Mouse (Mus musculus): ENCODE results near the gene Kcnip4. TPM values are rescaled to one million over a fixed set of nuclear protein-coding genes. Genes with fewer than 3 reads are reported as not detected.

Gene Kcnip4
- polyA plus RNA-seq, 1 experiment, result 0.12 TPM

- H3K36me3 ChIP-seq (ENCODE audit: control insufficient read depth, insufficient read depth), result no peaks in the 10 kb centered on the region
- no peaks in the 10 kb centered on the region for H3K27me3 ChIP-seq (ENCODE audit: control insufficient read depth, insufficient read depth, insufficient read length)
- no peaks in the 10 kb centered on the region for H3K79me2 ChIP-seq (ENCODE audit: control insufficient read depth, insufficient read depth)
- no peak overlapping the region for H3K4me3 ChIP-seq (ENCODE audit: insufficient read depth, poor library complexity, severe bottlenecking)
- no peaks in the 10 kb centered on the region for H3K79me3 ChIP-seq (ENCODE audit: low read depth)
- H3ac ChIP-seq (ENCODE audit: control insufficient read depth, insufficient read length, low read depth), result no peak overlapping the region
- TF ChIP-seq FOSL1 (IDR thresholded peaks at IDR 0.05; ENCODE audit: insufficient read depth, low read length, poor library complexity, severe bottlenecking), result no peak
- TF ChIP-seq MYOD1 (IDR thresholded peaks at IDR 0.05; ENCODE audit: control insufficient read depth, insufficient read length, low read depth), result no peak
- no peak for TF ChIP-seq CEBPB (IDR thresholded peaks at IDR 0.05; ENCODE audit: low read depth)
- TF ChIP-seq MYOG (IDR thresholded peaks at IDR 0.05; ENCODE audit: control insufficient read depth, extremely low read depth, insufficient read length), result no peak
- no peak for TF ChIP-seq MAX (IDR thresholded peaks at IDR 0.05)
- TF ChIP-seq CTCF (IDR thresholded peaks at IDR 0.05; ENCODE audit: control insufficient read depth, insufficient read depth, insufficient read length), result no peak
- TF ChIP-seq USF1 (IDR thresholded peaks at IDR 0.05; ENCODE audit: low read depth), result no peak
Observed at GRCm38 (mm10) chr5:48889395-48890194, 635.1 kb downstream of the Kcnip4 start.

- no peaks in the 10 kb centered on the region for H3K27me3 ChIP-seq (ENCODE audit: control insufficient read depth, insufficient read depth, insufficient read length)
- H3K79me3 ChIP-seq (ENCODE audit: low read depth), result no peaks in the 10 kb centered on the region
- no peak overlapping the region for H3ac ChIP-seq (ENCODE audit: control insufficient read depth, insufficient read length, low read depth)
- H3K36me3 ChIP-seq (ENCODE audit: control insufficient read depth, insufficient read depth), result no peaks in the 10 kb centered on the region
- H3K4me3 ChIP-seq (ENCODE audit: insufficient read depth, poor library complexity, severe bottlenecking), result no peak overlapping the region
- no peak for TF ChIP-seq MYOG (IDR thresholded peaks at IDR 0.05; ENCODE audit: control insufficient read depth, extremely low read depth, insufficient read length)
- no peak for TF ChIP-seq FOSL1 (IDR thresholded peaks at IDR 0.05; ENCODE audit: insufficient read depth, low read length, poor library complexity, severe bottlenecking)
- TF ChIP-seq USF1 (IDR thresholded peaks at IDR 0.05; ENCODE audit: low read depth), result no peak
- TF ChIP-seq CEBPB (IDR thresholded peaks at IDR 0.05; ENCODE audit: low read depth), result no peak
- no peak for TF ChIP-seq MYOD1 (IDR thresholded peaks at IDR 0.05; ENCODE audit: control insufficient read depth, insufficient read length, low read depth)
- no peak for TF ChIP-seq MAX (IDR thresholded peaks at IDR 0.05)
- H3K79me2 ChIP-seq (ENCODE audit: control insufficient read depth, insufficient read depth), result no peaks in the 10 kb centered on the region
Observed at GRCm38 (mm10) chr5:48878081-48878480, 646.6 kb downstream of the Kcnip4 start.

DNA sequence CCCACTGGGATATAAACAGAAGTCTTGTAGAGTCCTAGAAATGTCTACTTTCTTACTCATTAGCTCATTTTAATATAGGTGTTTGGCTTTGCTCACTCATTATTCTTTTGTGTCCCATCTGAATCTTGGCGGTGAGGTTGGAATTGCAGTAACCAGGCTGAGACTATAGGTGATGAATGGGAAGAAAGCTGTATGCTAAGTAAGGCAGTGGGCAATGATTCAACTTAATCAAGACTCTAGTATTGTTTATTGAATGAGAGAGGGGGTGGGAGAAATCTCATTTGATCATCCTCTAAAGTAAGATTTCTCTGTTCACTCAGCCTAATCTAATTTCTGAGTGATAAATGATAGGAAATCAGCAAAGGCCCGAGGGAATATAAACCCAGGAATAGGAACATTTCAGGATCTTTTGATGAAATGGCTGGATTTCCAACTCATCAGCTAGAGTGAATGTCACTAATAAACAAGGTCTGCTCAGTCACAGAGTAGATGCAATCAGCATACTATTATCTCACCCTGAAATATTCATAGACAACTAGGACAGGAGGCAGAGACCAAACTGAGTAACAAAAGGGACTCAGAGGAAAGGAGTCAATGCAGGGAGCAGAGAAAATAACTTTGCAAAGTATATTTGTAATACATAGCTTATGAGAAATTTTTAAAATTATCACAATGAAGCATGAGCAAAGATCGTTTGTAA, 660.3 kb downstream of the Kcnip4 start:
- Histone ChIP-seq H3K79me2 (ENCODE audit: control insufficient read depth, insufficient read depth) (no peaks in the 10 kb centered on the region), H3ac (ENCODE audit: control insufficient read depth, insufficient read length, low read depth) (no peak overlapping the region), H3K27me3 (ENCODE audit: control insufficient read depth, insufficient read depth, insufficient read length) (no peaks in the 10 kb centered on the region), H3K36me3 (ENCODE audit: control insufficient read depth, insufficient read depth) (no peaks in the 10 kb centered on the region), H3K79me3 (ENCODE audit: low read depth) (no peaks in the 10 kb centered on the region), H3K4me3 (ENCODE audit: insufficient read depth, poor library complexity, severe bottlenecking) (no peak overlapping the region)
- TF ChIP-seq MYOG (IDR thresholded peaks at IDR 0.05; ENCODE audit: control insufficient read depth, extremely low read depth, insufficient read length) (no peak), CTCF (IDR thresholded peaks at IDR 0.05; ENCODE audit: control insufficient read depth, insufficient read depth, insufficient read length) (no peak), FOSL1 (IDR thresholded peaks at IDR 0.05; ENCODE audit: insufficient read depth, low read length, poor library complexity, severe bottlenecking) (no peak), MYOD1 (IDR thresholded peaks at IDR 0.05; ENCODE audit: control insufficient read depth, insufficient read length, low read depth) (no peak), USF1 (IDR thresholded peaks at IDR 0.05; ENCODE audit: low read depth) (no peak), MAX (IDR thresholded peaks at IDR 0.05) (no peak), CEBPB (IDR thresholded peaks at IDR 0.05; ENCODE audit: low read depth) (no peak)

GRCm38 (mm10) chr5:48840971-48841370, 683.7 kb downstream of the Kcnip4 start:
- H3K79me3 ChIP-seq (ENCODE audit: low read depth), result no peaks in the 10 kb centered on the region
- no peak for TF ChIP-seq MYOD1 (IDR thresholded peaks at IDR 0.05; ENCODE audit: control insufficient read depth, insufficient read length, low read depth)
- no peak for TF ChIP-seq FOSL1 (IDR thresholded peaks at IDR 0.05; ENCODE audit: insufficient read depth, low read length, poor library complexity, severe bottlenecking)
- TF ChIP-seq USF1 (IDR thresholded peaks at IDR 0.05; ENCODE audit: low read depth), result no peak
- H3K79me2 ChIP-seq (ENCODE audit: control insufficient read depth, insufficient read depth), result no peaks in the 10 kb centered on the region
- no peaks in the 10 kb centered on the region for H3K27me3 ChIP-seq (ENCODE audit: control insufficient read depth, insufficient read depth, insufficient read length)
- H3ac ChIP-seq (ENCODE audit: control insufficient read depth, insufficient read length, low read depth), result no peak overlapping the region
- no peak overlapping the region for H3K4me3 ChIP-seq (ENCODE audit: insufficient read depth, poor library complexity, severe bottlenecking)
- no peaks in the 10 kb centered on the region for H3K36me3 ChIP-seq (ENCODE audit: control insufficient read depth, insufficient read depth)

DNA sequence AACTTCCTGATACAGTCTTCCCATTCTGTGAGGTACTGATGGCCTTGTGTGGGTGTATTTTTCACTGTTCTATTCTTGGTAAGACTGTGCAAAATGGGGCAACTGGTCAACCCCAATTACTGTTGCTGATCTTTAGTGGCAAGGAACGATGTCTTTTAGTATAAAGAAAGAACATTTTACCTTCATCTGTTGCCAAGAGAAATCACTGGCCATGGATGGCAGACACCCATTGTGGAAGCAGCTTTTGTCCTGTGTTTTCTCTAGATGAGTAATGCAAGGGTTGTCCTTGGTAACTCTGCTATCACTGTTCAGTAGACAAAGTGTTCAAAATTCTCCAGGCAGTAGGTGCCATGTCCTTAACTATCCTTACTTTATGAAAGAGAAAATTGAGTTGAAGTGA, 729.2 kb downstream of the Kcnip4 start:
- Histone ChIP-seq H3ac (ENCODE audit: control insufficient read depth, insufficient read length, low read depth) (no peak overlapping the region), H3K4me3 (ENCODE audit: insufficient read depth, poor library complexity, severe bottlenecking) (no peak overlapping the region), H3K79me2 (ENCODE audit: control insufficient read depth, insufficient read depth) (no peaks in the 10 kb centered on the region), H3K27me3 (ENCODE audit: control insufficient read depth, insufficient read depth, insufficient read length) (no peaks in the 10 kb centered on the region), H3K36me3 (ENCODE audit: control insufficient read depth, insufficient read depth) (no peaks in the 10 kb centered on the region), H3K79me3 (ENCODE audit: low read depth) (no peaks in the 10 kb centered on the region)
- TF ChIP-seq MAX (IDR thresholded peaks at IDR 0.05), result no peak
- no peak for TF ChIP-seq CEBPB (IDR thresholded peaks at IDR 0.05; ENCODE audit: low read depth)
- no peak for TF ChIP-seq FOSL1 (IDR thresholded peaks at IDR 0.05; ENCODE audit: insufficient read depth, low read length, poor library complexity, severe bottlenecking)
- TF ChIP-seq MYOD1 (IDR thresholded peaks at IDR 0.05; ENCODE audit: control insufficient read depth, insufficient read length, low read depth), result no peak
- no peak for TF ChIP-seq USF1 (IDR thresholded peaks at IDR 0.05; ENCODE audit: low read depth)
- TF ChIP-seq CTCF (IDR thresholded peaks at IDR 0.05; ENCODE audit: control insufficient read depth, insufficient read depth, insufficient read length), result no peak
- no peak for TF ChIP-seq MYOG (IDR thresholded peaks at IDR 0.05; ENCODE audit: control insufficient read depth, extremely low read depth, insufficient read length)
